Mouse (Mus musculus) heart, postnatal 36 days (tissue): Measurements from ENCODE around the gene Def6. TPM values are rescaled to one million over a fixed set of nuclear protein-coding genes. Genes with fewer than 3 reads are reported as not detected.
"Not testable (repeated sequence)": the region's sequence is repeated elsewhere in the genome, so short reads cannot be mapped to it uniquely, and the experiment has no call there.

ENCODE experiments used
- DNase-seq, 2 experiments: peaks; one replicate each; pipeline ENCODE4 v3.0.0; 2021 to 2022
- intact Hi-C: fragments of 180-260 bp; cut with DNase I; formaldehyde crosslinking; loops from one replicate; pipeline ENCODE4 v1.15.1; 2025
- total RNA-seq, 2 experiments: library from RNA; stranded (reverse); gene quantifications; 2 replicates each; pipeline ENCODE4 v1.2.3; 2021

Def6 gene
- total RNA-seq, 2 experiments from 2014 or later, result 3.1 to 3.2 TPM

GRCm38 (mm10) chr17:28205443-28205842 is 2.1 kb upstream of the Def6 start:
- DNase-seq, result no peak
- intact Hi-C loops, result no loop called here

GRCm38 (mm10) chr17:28207092-28207491 is 486 bp upstream of the Def6 start:
- DNase-seq, result no peak
- intact Hi-C loops, result loop anchor here (2.0 kb wide), 1 partner anchor 18 kb away; no protein-coding TSS in a partner anchor

GRCm38 (mm10) chr17:28208314-28208612 is 685 bp downstream of the Def6 start:
- intact Hi-C loops, result no loop called here
- no peak for DNase-seq

GRCm38 (mm10) chr17:28209457-28210110 is 2.0 kb downstream of the Def6 start:
- intact Hi-C loops, result no loop called here
- no peak for DNase-seq

GRCm38 (mm10) chr17:28211921-28212341 is 4.4 kb downstream of the Def6 start:
- intact Hi-C loops, result no loop called here
- no peak for DNase-seq

GRCm38 (mm10) chr17:28212391-28212790 is 4.8 kb downstream of the Def6 start:
- DNase-seq, result no peak
- intact Hi-C loops, result no loop called here

GRCm38 (mm10) chr17:28213236-28213635 is 5.7 kb downstream of the Def6 start:
- intact Hi-C loops, result no loop called here
- DNase-seq, result no peak

GRCm38 (mm10) chr17:28216791-28217190 is 9.2 kb downstream of the Def6 start:
- intact Hi-C loops, result no loop called here
- DNase-seq, result no peak

GRCm38 (mm10) chr17:28217721-28218649 is 10.4 kb downstream of the Def6 start:
- no peak for DNase-seq
- intact Hi-C loops, result no loop called here

GRCm38 (mm10) chr17:28222463-28222862 is 14.9 kb downstream of the Def6 start:
- intact Hi-C loops, result loop anchor here (10.0 kb wide), 1 partner anchor 302 kb away; no protein-coding TSS in a partner anchor
- DNase-seq, result not testable (repeated sequence)

- DNase-seq, result peak; percentile 86 to 87
- intact Hi-C loops, result loop anchor here (2.0 to 10.0 kb wide), 2 partner anchors 17 to 301 kb away; partner anchors contain the start of gene Def6
These were observed 16.2 kb downstream of the Def6 start for GRCm38 (mm10) chr17:28223561-28224391.

- intact Hi-C loops, result loop anchor here (2.0 to 10.0 kb wide), 3 partner anchors 18 to 300 kb away; partner anchors contain the start of genes Def6 and Tulp1
- DNase-seq, result no peak
These were observed 17.0 kb downstream of the Def6 start for GRCm38 (mm10) chr17:28224615-28225014.

- DNase-seq, result peak; percentile 91 to 93
These were observed 18.4 kb downstream of the Def6 start for GRCm38 (mm10) chr17:28226014-28226413.

GRCm38 (mm10) chr17:28230486-28230885 is 22.9 kb downstream of the Def6 start:
- intact Hi-C loops, result no loop called here
- no peak for DNase-seq

More at GRCm38 (mm10) chr17:28226014-28226413, 18.4 kb downstream of the Def6 start:
- intact Hi-C loops, result loop anchor here (1.0 to 10.0 kb wide), 3 partner anchors 82 to 299 kb away; partner anchors contain the start of gene Tulp1

- DNase-seq, result no peak
- intact Hi-C loops, result no loop called here
These were observed 23.6 kb downstream of the Def6 start for GRCm38 (mm10) chr17:28231026-28231736.

- DNase-seq, result peak; percentile 98 to 99
- intact Hi-C loops, result loop anchor here (1.0 kb wide), 1 partner anchor 77 kb away; no protein-coding TSS in a partner anchor
These were observed 25.0 kb downstream of the Def6 start, which contains the start of gene Ppard for GRCm38 (mm10) chr17:28232475-28233060. TSS of gene Ppard (plus strand) at chr17:28232700.

- DNase-seq, result peak; percentile 43 to 59
- intact Hi-C loops, result no loop called here
These were observed 25.6 kb downstream of the Def6 start for GRCm38 (mm10) chr17:28233091-28233731.

GRCm38 (mm10) chr17:28234641-28235040 is 27.1 kb downstream of the Def6 start:
- DNase-seq, result no peak
- intact Hi-C loops, result loop anchor here (2.0 kb wide), 1 partner anchor 14 kb away; no protein-coding TSS in a partner anchor
